Mouse (Mus musculus): ENCODE results near the gene Plekhm1. TPM values are rescaled to one million over a fixed set of nuclear protein-coding genes. Genes with fewer than 3 reads are reported as not detected.

Plekhm1 gene
- polyA plus RNA-seq, 1 experiment from 2014 or later = 2.3 TPM

- no peak overlapping the region for H3K4me2 ChIP-seq (ENCODE audit: low read depth, low read length)
- H3K27me3 ChIP-seq (ENCODE audit: insufficient read depth, low read length) = 0 out of 2 replicates have a peak, but pooled peaks cover 4% of the 10 kb centered on the region
- TF ChIP-seq CTCF (IDR thresholded peaks at IDR 0.05; ENCODE audit: low read depth) (peak; percentile 92), EP300 (IDR thresholded peaks at IDR 0.05; ENCODE audit: low read depth) (no peak)
- H3K9me3 ChIP-seq (ENCODE audit: low read length) = no peaks in the 10 kb centered on the region
- no peak overlapping the region for H3K4me3 ChIP-seq (ENCODE audit: low read depth, low read length)
- no peak overlapping the region for H3K9ac ChIP-seq (replicated peaks)
- H3K4me1 ChIP-seq (ENCODE audit: insufficient read depth) = no peaks in the 10 kb centered on the region; the same call in 1 of the 2 replicates
- H3K36me3 ChIP-seq (replicated peaks; ENCODE audit: insufficient read depth, low read length) = 0 out of 2 replicates have a peak, but pooled peaks cover 8% of the 10 kb centered on the region
- H3K27ac ChIP-seq (ENCODE audit: low read depth) = no peak overlapping the region
- ATAC-seq (peak; percentile 54; the same call in 1 of the 2 replicates), DNase-seq (peak; percentile 84)
- WGBS (ENCODE audit: insufficient replicate concordance) = 46% methylated on average over 18 of the region's 18 CpGs
These were observed 80.1 kb downstream of the Plekhm1 start for GRCm38 (mm10) chr11:103332186-103332889.

DNA sequence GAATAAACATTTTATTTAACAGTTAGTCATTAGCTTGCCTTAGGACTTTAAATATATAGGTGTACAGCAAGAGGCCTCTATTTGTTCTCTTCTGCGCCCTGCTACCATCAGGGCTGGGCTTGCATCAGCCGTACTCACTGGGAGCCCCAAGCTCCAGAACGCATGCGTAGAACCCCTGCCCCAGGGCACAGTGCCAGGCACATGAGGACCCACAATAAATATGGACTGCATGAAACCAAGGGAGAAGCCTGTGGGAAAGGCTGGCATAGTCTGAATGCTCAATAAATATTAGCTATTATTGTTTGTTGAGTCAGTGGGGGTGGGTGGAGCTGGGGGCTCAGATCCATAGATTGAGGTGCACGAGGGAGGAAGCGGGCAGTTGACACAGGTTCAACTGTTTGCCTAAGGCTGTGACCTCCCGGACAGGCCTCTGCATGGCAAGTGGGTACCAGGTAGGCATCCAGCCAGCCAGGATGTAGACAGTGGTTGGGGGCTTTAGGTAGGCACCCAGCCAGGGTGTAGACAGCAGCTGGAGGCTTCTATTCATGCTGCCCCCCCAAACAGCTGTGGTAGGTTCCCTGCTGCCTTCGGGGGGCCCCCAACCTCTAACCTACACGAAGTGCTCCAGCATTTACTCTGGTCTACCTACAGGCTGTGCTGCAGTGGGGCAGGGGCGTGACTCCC is 80.8 kb downstream of the Plekhm1 start:
- Histone ChIP-seq H3K9ac (replicated peaks) (no peak overlapping the region), H3K4me1 (ENCODE audit: insufficient read depth) (no peaks in the 10 kb centered on the region; the same call in 1 of the 2 replicates), H3K9me3 (ENCODE audit: low read length) (no peaks in the 10 kb centered on the region), H3K27me3 (ENCODE audit: insufficient read depth, low read length) (0 out of 2 replicates have a peak, but pooled peaks cover 4% of the 10 kb centered on the region), H3K4me3 (ENCODE audit: low read depth, low read length) (no peak overlapping the region), H3K4me2 (ENCODE audit: low read depth, low read length) (no peak overlapping the region), H3K36me3 (replicated peaks; ENCODE audit: insufficient read depth, low read length) (0 out of 2 replicates have a peak, but pooled peaks cover 8% of the 10 kb centered on the region), H3K27ac (ENCODE audit: low read depth) (no peak overlapping the region)
- no peak for DNase-seq
- TF ChIP-seq CTCF (IDR thresholded peaks at IDR 0.05; ENCODE audit: low read depth) (no peak), EP300 (IDR thresholded peaks at IDR 0.05; ENCODE audit: low read depth) (no peak)
- 77% methylated on average over 10 of the region's 10 CpGs for WGBS (ENCODE audit: insufficient replicate concordance)
- ATAC-seq = no peak

DNA sequence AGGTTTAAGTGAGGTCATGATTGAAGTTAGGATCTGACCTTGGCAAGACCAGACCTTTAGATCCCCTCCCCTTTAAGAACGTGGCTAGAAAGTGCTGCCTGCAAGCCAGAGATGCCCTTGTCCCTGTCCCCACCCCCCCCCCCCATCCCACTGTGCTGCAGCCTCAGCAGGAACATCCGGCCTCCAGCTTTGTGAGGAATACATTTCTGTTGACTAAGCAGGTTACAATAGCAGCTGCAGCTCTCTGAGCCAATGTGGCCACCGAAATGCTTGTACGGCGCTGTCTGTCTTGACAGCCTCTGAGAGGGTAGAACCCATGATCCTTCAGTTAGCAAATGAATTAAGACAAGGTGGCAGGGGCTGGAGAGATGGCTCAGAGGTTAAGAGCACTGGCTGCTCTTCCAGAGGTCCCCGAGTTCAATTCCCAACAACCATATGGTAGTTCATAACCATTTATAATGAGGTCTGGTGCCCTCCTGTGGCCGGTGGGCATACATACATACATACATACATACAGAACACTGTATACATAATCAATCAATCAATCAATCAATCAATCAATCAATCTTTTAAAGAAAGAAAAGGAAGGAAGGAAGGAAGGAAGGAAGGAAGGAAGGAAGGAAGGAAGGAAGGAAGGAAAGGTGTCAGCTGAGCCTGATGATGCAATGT is 81.7 kb downstream of the Plekhm1 start:
- DNase-seq (no peak), ATAC-seq (no peak)
- Histone ChIP-seq H3K9me3 (ENCODE audit: low read length) (no peaks in the 10 kb centered on the region), H3K27me3 (ENCODE audit: insufficient read depth, low read length) (0 out of 2 replicates have a peak, but pooled peaks cover 4% of the 10 kb centered on the region), H3K4me3 (ENCODE audit: low read depth, low read length) (no peak overlapping the region), H3K27ac (ENCODE audit: low read depth) (no peak overlapping the region), H3K9ac (replicated peaks) (no peak overlapping the region), H3K36me3 (replicated peaks; ENCODE audit: insufficient read depth, low read length) (0 out of 2 replicates have a peak, but pooled peaks cover 5% of the 10 kb centered on the region), H3K4me1 (ENCODE audit: insufficient read depth) (no peaks in the 10 kb centered on the region; the same call in 1 of the 2 replicates), H3K4me2 (ENCODE audit: low read depth, low read length) (no peak overlapping the region)
- TF ChIP-seq EP300 (IDR thresholded peaks at IDR 0.05; ENCODE audit: low read depth) (no peak), CTCF (IDR thresholded peaks at IDR 0.05; ENCODE audit: low read depth) (peak; percentile 19; the same call in 1 of the 2 replicates)
- WGBS (ENCODE audit: insufficient replicate concordance) = 71% methylated on average over 7 of the region's 7 CpGs

GRCm38 (mm10) chr11:103326950-103327349 is 85.5 kb downstream of the Plekhm1 start:
- TF ChIP-seq EP300 (IDR thresholded peaks at IDR 0.05; ENCODE audit: low read depth) (no peak), CTCF (IDR thresholded peaks at IDR 0.05; ENCODE audit: low read depth) (peak; percentile 95)
- H3K4me3 ChIP-seq (ENCODE audit: low read depth, low read length) = no peak overlapping the region
- peak; percentile 80 for DNase-seq
- no peak overlapping the region for H3K4me2 ChIP-seq (ENCODE audit: low read depth, low read length)
- H3K27ac ChIP-seq (ENCODE audit: low read depth) = no peak overlapping the region
- H3K9ac ChIP-seq (replicated peaks) = no peak overlapping the region
- no peaks in the 10 kb centered on the region for H3K9me3 ChIP-seq (ENCODE audit: low read length)
- peaks cover 2% of the 10 kb centered on the region; the same call in 1 of the 2 replicates for H3K27me3 ChIP-seq (ENCODE audit: insufficient read depth, low read length)
- ATAC-seq = no peak
- H3K36me3 ChIP-seq (replicated peaks; ENCODE audit: insufficient read depth, low read length) = 0 out of 2 replicates have a peak, but pooled peaks cover under 1% of the 10 kb centered on the region
- no peaks in the 10 kb centered on the region for H3K4me1 ChIP-seq (ENCODE audit: insufficient read depth)
- 17% methylated on average over 5 of the region's 5 CpGs for WGBS (ENCODE audit: insufficient replicate concordance)

- no peaks in the 10 kb centered on the region for H3K36me3 ChIP-seq (replicated peaks; ENCODE audit: insufficient read depth, low read length)
- H3K4me1 ChIP-seq (ENCODE audit: insufficient read depth) = no peaks in the 10 kb centered on the region
- H3K9me3 ChIP-seq (ENCODE audit: low read length) = no peaks in the 10 kb centered on the region
- H3K27ac ChIP-seq (ENCODE audit: low read depth) = no peak overlapping the region
- 8% methylated on average over 8 of the region's 8 CpGs for WGBS (ENCODE audit: insufficient replicate concordance)
- no peak overlapping the region for H3K4me3 ChIP-seq (ENCODE audit: low read depth, low read length)
- H3K27me3 ChIP-seq (ENCODE audit: insufficient read depth, low read length) = peaks cover 2% of the 10 kb centered on the region; the same call in 1 of the 2 replicates
- H3K9ac ChIP-seq (replicated peaks) = no peak overlapping the region
- TF ChIP-seq EP300 (IDR thresholded peaks at IDR 0.05; ENCODE audit: low read depth) = no peak
- peak; percentile 87 for TF ChIP-seq CTCF (IDR thresholded peaks at IDR 0.05; ENCODE audit: low read depth)
- peak; percentile 55; the same call in 1 of the 2 replicates for ATAC-seq
- H3K4me2 ChIP-seq (ENCODE audit: low read depth, low read length) = no peak overlapping the region
- DNase-seq = peak; percentile 84
These were observed 87.3 kb downstream of the Plekhm1 start for GRCm38 (mm10) chr11:103325172-103325571.

Measured in liver, postnatal 0 days (tissue).